Mouse (Mus musculus) midbrain, postnatal 0 days (tissue): Measurements from ENCODE around the gene Il21r. TPM values are rescaled to one million over a fixed set of nuclear protein-coding genes. Genes with fewer than 3 reads are reported as not detected.
A peak's percentile ranks its signal among the peaks of the same experiment; 100 is the strongest.

Source experiments
- ATAC-seq: fragments of 200-750 bp; cut with Nextera tagmentation; 2 replicates; pipeline ENCODE4 v1.8.0; 2017; ENCODE audit warnings: moderate number of reproducible peaks, mild to moderate bottlenecking, moderate TSS enrichment, moderate library complexity; ENCODE audit not compliant: low FRiP score
- DNase-seq: peaks from one replicate; pipeline ENCODE4 v3.0.0-alpha.2; 2015; ENCODE audit warnings: low spot score
- H3K27ac ChIP-seq: fragments of 300-500 bp; sonication (generic); 2 replicates; pipeline ENCODE4 v1.5.1; 2014; ENCODE audit warnings: low read depth, mild to moderate bottlenecking, low read length, mixed read lengths
- H3K27me3 ChIP-seq: fragments of 300-500 bp; sonication (generic); 2 replicates; pipeline ENCODE4 v1.6.1; 2014; ENCODE audit warnings: low read length, control low read depth, mixed read lengths; ENCODE audit not compliant: insufficient read depth
- H3K36me3 ChIP-seq: fragments of 300-500 bp; sonication (generic); 2 replicates; pipeline ENCODE4 v1.6.1; 2014; ENCODE audit warnings: low read length, control low read depth, mixed read lengths; ENCODE audit not compliant: insufficient read depth
- H3K4me1 ChIP-seq: fragments of 300-500 bp; sonication (generic); 2 replicates; pipeline ENCODE4 v1.6.1; 2014; ENCODE audit warnings: mild to moderate bottlenecking, control low read depth, antibody characterized with exemption, low read length, mixed read lengths; ENCODE audit not compliant: insufficient read depth
- H3K4me2 ChIP-seq: fragments of 300-500 bp; sonication (generic); 2 replicates; pipeline ENCODE4 v1.6.1; 2014; ENCODE audit warnings: low read depth, mild to moderate bottlenecking, low read length, mixed read lengths; ENCODE audit not compliant: poor library complexity, severe bottlenecking
- H3K4me3 ChIP-seq: fragments of 300-500 bp; sonication (generic); 2 replicates; pipeline ENCODE4 v1.5.1; 2014; ENCODE audit warnings: low read depth, mild to moderate bottlenecking, low read length, moderate library complexity
- H3K9ac ChIP-seq: fragments of 300-500 bp; sonication (generic); replicated peaks from 2 replicates; pipeline ENCODE4 v1.6.1; 2014; ENCODE audit warnings: mild to moderate bottlenecking, low read length, moderate library complexity, mixed read lengths; ENCODE audit not compliant: poor library complexity, severe bottlenecking
- H3K9me3 ChIP-seq: fragments of 300-500 bp; sonication (generic); 2 replicates; pipeline ENCODE4 v1.6.1; 2016; ENCODE audit warnings: low read length, control low read depth
- CTCF ChIP-seq: IDR thresholded peaks from 2 replicates; pipeline ENCODE4 v1.5.1; 2016; ENCODE audit warnings: antibody characterized with exemption, mild to moderate bottlenecking
- WGBS: fragments of 180-500 bp; shearing (Covaris S2); extraction: QIAGEN DNeasy Blood & Tissue Kit; methylation state at CpG from one replicate; pipeline ENCODE4 v1.1.7; 2014; 5-methylcytosine and 5-hydroxymethylcytosine counted together
- polyA plus RNA-seq: library from polyadenylated mRNA; unstranded; fragments of >200 nt; fragmentation: Nextera tagmentation; extraction: Ambion mirVana; gene quantifications from 2 replicates; pipeline ENCODE4 v1.2.1, GENCODE M21; 2015
- total RNA-seq: library from RNA; depleted of rRNA; stranded (reverse); fragments of >200 nt; gene quantifications from 2 replicates; pipeline ENCODE4 v1.2.3, GENCODE M21; 2014

Il21r gene
- total and polyA plus RNA-seq, 2 experiments from 2014 or later = 0.21 to 0.44 TPM

DNA sequence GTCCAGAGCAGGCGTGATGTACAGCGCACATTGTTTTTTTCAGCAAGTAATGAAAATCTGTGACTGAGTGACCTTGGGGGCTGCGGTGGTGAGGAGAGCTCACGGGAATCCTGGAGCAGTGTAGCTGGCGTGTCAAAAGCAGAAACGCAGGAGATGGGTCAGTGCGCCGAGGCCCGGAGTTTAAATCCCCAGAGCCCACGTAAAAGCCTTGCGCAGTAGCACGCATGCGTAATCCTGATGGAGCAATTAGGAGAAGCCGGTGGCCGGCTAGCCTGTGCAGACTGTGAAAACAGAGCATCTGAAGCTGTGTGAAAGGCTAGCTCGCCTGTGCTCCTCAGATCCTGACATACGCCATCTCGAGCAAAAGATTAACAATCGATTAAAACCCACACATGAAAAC is 31.3 kb upstream of the Il21r start:
- Histone ChIP-seq H3K27me3 (no peaks in the 10 kb centered on the region), H3K4me2 (no peak overlapping the region), H3K9ac (no peak overlapping the region), H3K4me1 (no peaks in the 10 kb centered on the region), H3K27ac (peak overlapping the region; percentile 26; the same call in 1 of the 2 replicates), H3K36me3 (no peaks in the 10 kb centered on the region; the same call in 1 of the 2 replicates), H3K9me3 (no peaks in the 10 kb centered on the region), H3K4me3 (no peak overlapping the region)
- WGBS = 59% methylated on average over 19 of the region's 19 CpGs
- DNase-seq = no peak
- no peak for ATAC-seq
- TF ChIP-seq CTCF = no peak

DNA sequence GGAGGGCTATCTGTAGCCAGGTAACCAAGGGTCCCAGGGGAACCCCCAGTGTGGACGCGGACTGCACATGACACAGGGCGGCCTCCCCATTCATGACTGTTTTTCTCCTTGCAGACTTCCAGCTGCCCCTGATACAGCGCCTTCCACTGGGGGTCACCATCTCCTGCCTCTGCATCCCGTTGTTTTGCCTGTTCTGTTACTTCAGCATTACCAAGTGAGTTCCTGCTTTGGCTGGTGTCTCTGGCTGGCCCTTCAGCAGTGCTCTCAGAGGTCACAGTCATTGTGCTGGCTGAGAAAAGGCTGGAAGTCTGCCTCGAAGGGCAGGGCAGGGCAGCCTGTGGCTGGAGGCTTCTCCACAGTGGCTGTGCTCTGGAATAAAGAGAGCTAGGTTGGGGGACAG is 30.5 kb upstream of the Il21r start:
- 76% methylated on average over 6 of the region's 6 CpGs for WGBS
- Histone ChIP-seq H3K4me3 (no peak overlapping the region), H3K27ac (no peak overlapping the region), H3K36me3 (no peaks in the 10 kb centered on the region; the same call in 1 of the 2 replicates), H3K4me1 (no peaks in the 10 kb centered on the region), H3K9ac (no peak overlapping the region), H3K27me3 (no peaks in the 10 kb centered on the region), H3K9me3 (no peaks in the 10 kb centered on the region), H3K4me2 (no peak overlapping the region)
- DNase-seq (no peak), ATAC-seq (no peak)
- TF ChIP-seq CTCF = no peak

GRCm38 (mm10) chr7:125573849-125574248 is 29.4 kb upstream of the Il21r start:
- DNase-seq (no peak), ATAC-seq (no peak)
- TF ChIP-seq CTCF = no peak
- Histone ChIP-seq H3K36me3 (no peaks in the 10 kb centered on the region; the same call in 1 of the 2 replicates), H3K4me3 (no peak overlapping the region), H3K27me3 (no peaks in the 10 kb centered on the region), H3K27ac (no peak overlapping the region), H3K4me2 (no peak overlapping the region), H3K9me3 (no peaks in the 10 kb centered on the region), H3K9ac (no peak overlapping the region), H3K4me1 (no peaks in the 10 kb centered on the region)
- WGBS = 80% methylated on average over 2 of the region's 2 CpGs

GRCm38 (mm10) chr7:125574832-125575231 is 28.4 kb upstream of the Il21r start:
- no peaks in the 10 kb centered on the region for H3K9me3 ChIP-seq
- H3K4me1 ChIP-seq = no peaks in the 10 kb centered on the region
- H3K27ac ChIP-seq = no peak overlapping the region
- ATAC-seq (no peak), DNase-seq (no peak)
- H3K4me2 ChIP-seq = no peak overlapping the region
- H3K4me3 ChIP-seq = no peak overlapping the region
- H3K36me3 ChIP-seq = no peaks in the 10 kb centered on the region; the same call in 1 of the 2 replicates
- TF ChIP-seq CTCF = no peak
- WGBS = 90% methylated on average over 3 of the region's 3 CpGs
- H3K9ac ChIP-seq = no peak overlapping the region
- no peaks in the 10 kb centered on the region for H3K27me3 ChIP-seq

DNA sequence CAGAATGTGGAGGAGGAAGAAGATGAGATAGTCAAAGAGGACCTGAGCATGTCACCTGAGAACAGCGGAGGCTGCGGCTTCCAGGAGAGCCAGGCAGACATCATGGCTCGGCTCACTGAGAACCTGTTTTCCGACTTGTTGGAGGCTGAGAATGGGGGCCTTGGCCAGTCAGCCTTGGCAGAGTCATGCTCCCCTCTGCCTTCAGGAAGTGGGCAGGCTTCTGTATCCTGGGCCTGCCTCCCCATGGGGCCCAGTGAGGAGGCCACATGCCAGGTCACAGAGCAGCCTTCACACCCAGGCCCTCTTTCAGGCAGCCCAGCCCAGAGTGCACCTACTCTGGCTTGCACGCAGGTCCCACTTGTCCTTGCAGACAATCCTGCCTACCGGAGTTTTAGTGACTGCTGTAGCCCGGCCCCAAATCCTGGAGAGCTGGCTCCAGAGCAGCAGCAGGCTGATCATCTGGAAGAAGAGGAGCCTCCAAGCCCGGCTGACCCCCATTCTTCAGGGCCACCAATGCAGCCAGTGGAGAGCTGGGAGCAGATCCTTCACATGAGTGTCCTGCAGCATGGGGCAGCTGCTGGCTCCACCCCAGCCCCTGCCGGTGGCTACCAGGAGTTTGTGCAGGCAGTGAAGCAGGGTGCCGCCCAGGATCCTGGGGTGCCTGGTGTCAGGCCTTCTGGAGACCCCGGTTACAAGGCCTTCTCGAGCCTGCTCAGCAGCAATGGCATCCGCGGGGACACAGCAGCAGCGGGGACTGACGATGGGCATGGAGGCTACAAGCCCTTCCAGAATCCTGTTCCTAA is 27.3 kb upstream of the Il21r start:
- Histone ChIP-seq H3K27ac (no peak overlapping the region), H3K4me1 (no peaks in the 10 kb centered on the region), H3K4me2 (no peak overlapping the region), H3K9ac (no peak overlapping the region), H3K9me3 (no peaks in the 10 kb centered on the region), H3K36me3 (no peaks in the 10 kb centered on the region; the same call in 1 of the 2 replicates), H3K4me3 (no peak overlapping the region), H3K27me3 (no peaks in the 10 kb centered on the region)
- WGBS = 86% methylated on average over 16 of the region's 16 CpGs
- no peak for DNase-seq
- no peak for TF ChIP-seq CTCF
- no peak for ATAC-seq

GRCm38 (mm10) chr7:125576982-125577381 is 26.2 kb upstream of the Il21r start:
- H3K36me3 ChIP-seq = no peaks in the 10 kb centered on the region; the same call in 1 of the 2 replicates
- H3K4me1 ChIP-seq = no peaks in the 10 kb centered on the region
- DNase-seq (peak; percentile 74), ATAC-seq (peak; percentile 21; the same call in 1 of the 2 replicates)
- H3K27me3 ChIP-seq = no peaks in the 10 kb centered on the region
- WGBS = 60% methylated on average over 7 of the region's 7 CpGs
- TF ChIP-seq CTCF = no peak
- no peaks in the 10 kb centered on the region for H3K9me3 ChIP-seq
- H3K4me2 ChIP-seq = no peak overlapping the region
- H3K27ac ChIP-seq = no peak overlapping the region
- no peak overlapping the region for H3K4me3 ChIP-seq
- H3K9ac ChIP-seq = no peak overlapping the region
